Mouse (Mus musculus): Measurements from ENCODE around the gene Copg1. TPM values are rescaled to one million over a fixed set of nuclear protein-coding genes. Genes with fewer than 3 reads are reported as not detected.

Copg1 gene
- polyA plus RNA-seq, 1 experiment, result 37.3 TPM

DNA sequence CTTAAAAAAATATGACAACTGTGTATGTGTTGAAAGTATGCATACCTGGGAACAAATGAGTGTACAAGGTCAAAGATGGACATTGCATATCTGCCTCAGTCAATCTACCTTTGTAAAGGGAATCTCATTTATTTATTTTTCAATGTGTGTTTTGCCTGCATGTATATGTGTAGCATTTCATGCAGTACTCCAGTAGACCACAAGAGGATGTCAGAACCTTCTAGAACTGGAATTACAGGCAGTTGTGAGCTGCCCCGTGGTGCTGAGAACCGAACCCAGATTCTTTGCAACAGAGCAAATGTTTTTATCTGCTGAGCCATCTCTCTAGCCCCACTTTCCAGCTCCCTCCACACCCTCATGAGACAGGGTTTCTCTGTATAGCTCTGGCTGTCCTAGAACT, 13.7 kb upstream of the Copg1 start:
- H3K27ac ChIP-seq (ENCODE audit: insufficient read depth, low read length), result no peak overlapping the region
- no peak overlapping the region for H3K4me3 ChIP-seq (ENCODE audit: extremely low read depth, insufficient read depth, insufficient read length)
- no peak for TF ChIP-seq POLR2A (IDR thresholded peaks at IDR 0.05; ENCODE audit: low read depth, low read length)
- no peak for TF ChIP-seq CTCF (IDR thresholded peaks at IDR 0.05; ENCODE audit: extremely low read depth, insufficient read depth, insufficient read length, insufficient replicate concordance)
- DNase-seq (ENCODE audit: low read depth in 1 of 2, low spot score in 2 of 2), result no peak
- peaks cover 5% of the 10 kb centered on the region; the same call in 1 of the 2 replicates for H3K4me1 ChIP-seq (ENCODE audit: control insufficient read depth, insufficient read depth, insufficient read length)
- WGBS, result 94% methylated on average over 2 of the region's 2 CpGs
- H3K36me3 ChIP-seq (ENCODE audit: control insufficient read depth, insufficient read depth, low read length), result no peaks in the 10 kb centered on the region
- no peaks in the 10 kb centered on the region for H3K27me3 ChIP-seq (ENCODE audit: control insufficient read depth, insufficient read depth, low read length)

DNA sequence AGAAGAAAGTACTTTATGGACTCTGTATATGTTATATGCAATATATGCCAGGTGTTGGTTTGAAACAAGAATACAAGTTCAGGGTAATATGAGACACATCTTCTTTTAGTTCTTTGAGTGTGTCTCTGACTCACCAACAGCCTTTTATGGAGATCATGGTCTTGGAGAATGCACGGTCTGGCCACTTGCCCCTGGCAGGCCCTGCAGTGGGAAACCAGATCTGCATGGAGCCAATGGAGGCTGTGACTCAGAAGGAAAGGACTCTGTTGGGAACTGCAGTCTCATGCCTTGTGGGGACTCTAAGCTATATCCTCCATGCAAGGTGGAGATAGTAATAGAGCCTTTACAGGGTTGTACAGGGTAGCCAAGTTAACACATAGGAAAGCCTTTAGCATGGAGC, 12.5 kb upstream of the Copg1 start:
- H3K27me3 ChIP-seq (ENCODE audit: control insufficient read depth, insufficient read depth, low read length), result no peaks in the 10 kb centered on the region
- no peak overlapping the region for H3K4me3 ChIP-seq (ENCODE audit: extremely low read depth, insufficient read depth, insufficient read length)
- no peak for DNase-seq (ENCODE audit: low read depth in 1 of 2, low spot score in 2 of 2)
- peaks cover 5% of the 10 kb centered on the region; the same call in 1 of the 2 replicates for H3K4me1 ChIP-seq (ENCODE audit: control insufficient read depth, insufficient read depth, insufficient read length)
- H3K27ac ChIP-seq (ENCODE audit: insufficient read depth, low read length), result no peak overlapping the region
- H3K36me3 ChIP-seq (ENCODE audit: control insufficient read depth, insufficient read depth, low read length), result no peaks in the 10 kb centered on the region
- 81% methylated on average over 1 of the region's 1 CpGs for WGBS
- TF ChIP-seq POLR2A (IDR thresholded peaks at IDR 0.05; ENCODE audit: low read depth, low read length), result no peak
- no peak for TF ChIP-seq CTCF (IDR thresholded peaks at IDR 0.05; ENCODE audit: extremely low read depth, insufficient read depth, insufficient read length, insufficient replicate concordance)

GRCm38 (mm10) chr6:87875562-87875961, 12.1 kb upstream of the Copg1 start:
- 88% methylated on average over 7 of the region's 7 CpGs for WGBS
- peaks cover 5% of the 10 kb centered on the region; the same call in 1 of the 2 replicates for H3K4me1 ChIP-seq (ENCODE audit: control insufficient read depth, insufficient read depth, insufficient read length)
- no peak for DNase-seq (ENCODE audit: low read depth in 1 of 2, low spot score in 2 of 2)

DNA sequence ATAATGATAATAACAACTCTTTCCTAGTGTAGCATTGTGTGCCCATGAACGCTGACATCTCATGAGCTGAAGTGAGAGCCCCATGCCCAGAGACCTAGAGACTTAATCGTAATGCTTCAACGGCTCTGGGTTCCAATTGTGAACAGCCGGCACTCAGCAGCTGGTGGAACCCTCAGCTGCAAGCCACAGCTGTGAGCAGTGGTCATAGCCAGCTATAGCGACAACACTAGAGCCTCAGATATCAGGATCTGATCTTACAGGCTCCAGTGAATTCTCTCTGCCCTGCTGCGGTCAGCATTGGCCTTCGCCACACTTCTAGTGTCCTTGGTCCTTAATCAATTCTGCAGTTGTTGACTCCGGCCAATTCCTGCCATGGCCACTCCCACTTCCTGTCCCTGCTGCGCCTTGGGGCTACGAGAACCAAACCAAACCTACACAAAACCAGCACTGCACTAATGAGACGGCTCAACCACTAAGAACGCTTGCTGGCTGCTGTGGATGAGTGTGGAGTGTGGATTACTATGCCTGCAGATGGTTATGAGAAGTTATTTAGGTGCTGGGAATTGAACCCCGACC, 11.5 kb upstream of the Copg1 start:
- Histone ChIP-seq H3K4me3 (ENCODE audit: extremely low read depth, insufficient read depth, insufficient read length) (no peak overlapping the region; the same call in 1 of the 2 replicates), H3K36me3 (ENCODE audit: control insufficient read depth, insufficient read depth, low read length) (no peaks in the 10 kb centered on the region), H3K4me1 (ENCODE audit: control insufficient read depth, insufficient read depth, insufficient read length) (peaks cover 5% of the 10 kb centered on the region; the same call in 1 of the 2 replicates), H3K27me3 (ENCODE audit: control insufficient read depth, insufficient read depth, low read length) (no peaks in the 10 kb centered on the region), H3K27ac (ENCODE audit: insufficient read depth, low read length) (peak overlapping the region; percentile 46; the same call in 1 of the 2 replicates)
- peak in 1 of 2 experiments; percentile 17 for DNase-seq (ENCODE audit: low read depth in 1 of 2, low spot score in 2 of 2)
- TF ChIP-seq CTCF (IDR thresholded peaks at IDR 0.05; ENCODE audit: extremely low read depth, insufficient read depth, insufficient read length, insufficient replicate concordance), result no peak
- TF ChIP-seq POLR2A (IDR thresholded peaks at IDR 0.05; ENCODE audit: low read depth, low read length), result no peak
- 41% methylated on average over 13 of the region's 13 CpGs for WGBS

More at GRCm38 (mm10) chr6:87875562-87875961, 12.1 kb upstream of the Copg1 start:
- no peak overlapping the region for H3K27ac ChIP-seq (ENCODE audit: insufficient read depth, low read length)
- no peaks in the 10 kb centered on the region for H3K36me3 ChIP-seq (ENCODE audit: control insufficient read depth, insufficient read depth, low read length)
- TF ChIP-seq CTCF (IDR thresholded peaks at IDR 0.05; ENCODE audit: extremely low read depth, insufficient read depth, insufficient read length, insufficient replicate concordance) (no peak), POLR2A (IDR thresholded peaks at IDR 0.05; ENCODE audit: low read depth, low read length) (no peak)
- no peaks in the 10 kb centered on the region for H3K27me3 ChIP-seq (ENCODE audit: control insufficient read depth, insufficient read depth, low read length)
- H3K4me3 ChIP-seq (ENCODE audit: extremely low read depth, insufficient read depth, insufficient read length), result no peak overlapping the region

DNA sequence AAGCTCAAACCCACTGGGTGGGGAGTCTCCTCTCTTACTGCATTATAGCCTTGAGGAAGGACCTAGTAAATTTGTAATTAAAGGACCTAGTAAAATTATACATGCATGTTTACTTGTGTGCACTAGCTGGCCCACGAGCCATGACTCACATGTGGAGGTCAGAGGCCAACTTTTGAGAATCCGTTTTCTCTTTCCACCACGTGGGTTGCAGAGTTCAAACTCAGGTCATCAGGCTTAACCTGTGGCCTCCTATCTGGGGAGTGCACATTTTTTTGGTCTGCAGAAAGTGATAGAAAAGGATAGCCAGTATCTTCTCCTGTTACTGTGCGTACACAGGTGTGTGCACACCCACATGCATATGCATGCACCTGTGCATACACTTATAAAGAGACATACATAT, 8.6 kb upstream of the Copg1 start:
- DNase-seq (ENCODE audit: low read depth in 1 of 2, low spot score in 2 of 2), result no peak
- Histone ChIP-seq H3K36me3 (ENCODE audit: control insufficient read depth, insufficient read depth, low read length) (no peaks in the 10 kb centered on the region), H3K4me1 (ENCODE audit: control insufficient read depth, insufficient read depth, insufficient read length) (peaks cover 5% of the 10 kb centered on the region; the same call in 1 of the 2 replicates), H3K27me3 (ENCODE audit: control insufficient read depth, insufficient read depth, low read length) (no peaks in the 10 kb centered on the region), H3K4me3 (ENCODE audit: extremely low read depth, insufficient read depth, insufficient read length) (no peak overlapping the region), H3K27ac (ENCODE audit: insufficient read depth, low read length) (no peak overlapping the region)
- TF ChIP-seq POLR2A (IDR thresholded peaks at IDR 0.05; ENCODE audit: low read depth, low read length) (no peak), CTCF (IDR thresholded peaks at IDR 0.05; ENCODE audit: extremely low read depth, insufficient read depth, insufficient read length, insufficient replicate concordance) (no peak)
- WGBS, result 53% methylated on average over 4 of the region's 4 CpGs

- Histone ChIP-seq H3K27me3 (ENCODE audit: control insufficient read depth, insufficient read depth, low read length) (no peaks in the 10 kb centered on the region), H3K4me3 (ENCODE audit: extremely low read depth, insufficient read depth, insufficient read length) (no peak overlapping the region), H3K36me3 (ENCODE audit: control insufficient read depth, insufficient read depth, low read length) (no peaks in the 10 kb centered on the region), H3K27ac (ENCODE audit: insufficient read depth, low read length) (no peak overlapping the region), H3K4me1 (ENCODE audit: control insufficient read depth, insufficient read depth, insufficient read length) (peaks cover 5% of the 10 kb centered on the region; the same call in 1 of the 2 replicates)
- 56% methylated on average over 3 of the region's 3 CpGs for WGBS
- TF ChIP-seq POLR2A (IDR thresholded peaks at IDR 0.05; ENCODE audit: low read depth, low read length), result no peak
- TF ChIP-seq CTCF (IDR thresholded peaks at IDR 0.05; ENCODE audit: extremely low read depth, insufficient read depth, insufficient read length, insufficient replicate concordance), result no peak
- no peak for DNase-seq (ENCODE audit: low read depth in 1 of 2, low spot score in 2 of 2)
Measured at GRCm38 (mm10) chr6:87879628-87880027, 8.0 kb upstream of the Copg1 start.

DNA sequence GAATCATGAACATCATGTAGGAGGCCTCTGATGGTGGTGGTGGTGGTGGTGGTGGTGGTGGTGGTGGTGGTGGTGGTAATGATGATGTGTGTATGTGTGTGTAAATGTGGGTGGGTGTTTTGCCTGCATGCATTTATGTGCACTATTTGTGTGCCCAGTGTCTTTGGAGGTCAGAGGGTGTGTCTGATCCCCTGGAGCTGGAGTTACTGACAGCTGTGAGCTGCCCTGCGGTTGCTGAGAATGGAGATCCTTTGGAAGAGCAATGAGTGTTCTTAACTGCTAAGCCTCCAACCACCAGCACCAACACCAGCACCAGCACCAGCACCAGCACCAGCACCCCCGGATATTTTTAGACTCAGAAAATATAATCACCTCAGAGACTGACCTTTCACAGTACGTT, 5.4 kb upstream of the Copg1 start:
- Histone ChIP-seq H3K27ac (ENCODE audit: insufficient read depth, low read length) (no peak overlapping the region), H3K27me3 (ENCODE audit: control insufficient read depth, insufficient read depth, low read length) (no peaks in the 10 kb centered on the region), H3K4me1 (ENCODE audit: control insufficient read depth, insufficient read depth, insufficient read length) (no peaks in the 10 kb centered on the region), H3K36me3 (ENCODE audit: control insufficient read depth, insufficient read depth, low read length) (no peaks in the 10 kb centered on the region), H3K4me3 (ENCODE audit: extremely low read depth, insufficient read depth, insufficient read length) (no peak overlapping the region)
- TF ChIP-seq POLR2A (IDR thresholded peaks at IDR 0.05; ENCODE audit: low read depth, low read length), result no peak
- TF ChIP-seq CTCF (IDR thresholded peaks at IDR 0.05; ENCODE audit: extremely low read depth, insufficient read depth, insufficient read length, insufficient replicate concordance), result no peak
- no peak for DNase-seq (ENCODE audit: low read depth in 1 of 2, low spot score in 2 of 2)
- 87% methylated on average over 3 of the region's 3 CpGs for WGBS
